Mouse (Mus musculus): ENCODE data around the gene Pde8b.

Gene Pde8b

GRCm38 (mm10) chr13:95073445-95074172, 176.5 kb downstream of the Pde8b start:
- DNase-seq: no peak

- no peak for DNase-seq
These were observed 179.9 kb downstream of the Pde8b start for GRCm38 (mm10) chr13:95070268-95070667.

GRCm38 (mm10) chr13:95067854-95068253, 182.3 kb downstream of the Pde8b start:
- DNase-seq: peak; percentile 62

GRCm38 (mm10) chr13:95063390-95064017, 186.6 kb downstream of the Pde8b start:
- no peak for DNase-seq

GRCm38 (mm10) chr13:95058885-95059284, 191.3 kb downstream of the Pde8b start:
- DNase-seq: peak; percentile 19

- no peak for DNase-seq
These were observed 193.4 kb downstream of the Pde8b start for GRCm38 (mm10) chr13:95056501-95057280.

GRCm38 (mm10) chr13:95055742-95056388, 194.3 kb downstream of the Pde8b start:
- DNase-seq: no peak

- DNase-seq: no peak
These were observed 197.7 kb downstream of the Pde8b start for GRCm38 (mm10) chr13:95052421-95052820.

GRCm38 (mm10) chr13:95050398-95050797, 199.7 kb downstream of the Pde8b start:
- DNase-seq: no peak

GRCm38 (mm10) chr13:95044108-95044507, 206.0 kb downstream of the Pde8b start:
- no peak for DNase-seq

GRCm38 (mm10) chr13:95040140-95040738, 209.9 kb downstream of the Pde8b start:
- no peak for DNase-seq

- DNase-seq: no peak
These were observed 211.9 kb downstream of the Pde8b start for GRCm38 (mm10) chr13:95038200-95038599.

- no peak for DNase-seq
These were observed 215.4 kb downstream of the Pde8b start for GRCm38 (mm10) chr13:95034715-95035114.

GRCm38 (mm10) chr13:95034094-95034493, 216.0 kb downstream of the Pde8b start:
- no peak for DNase-seq

GRCm38 (mm10) chr13:95032973-95033372, 217.2 kb downstream of the Pde8b start:
- DNase-seq: no peak

- DNase-seq: no peak
These were observed 217.9 kb downstream of the Pde8b start for GRCm38 (mm10) chr13:95032127-95032831.

GRCm38 (mm10) chr13:95030828-95031227, 219.3 kb downstream of the Pde8b start:
- DNase-seq: no peak

GRCm38 (mm10) chr13:95020216-95020615, 229.9 kb downstream of the Pde8b start:
- no peak for DNase-seq

GRCm38 (mm10) chr13:95019345-95019744, 230.8 kb downstream of the Pde8b start:
- no peak for DNase-seq

- peak; percentile 79 for DNase-seq
These were observed 232.2 kb downstream of the Pde8b start for GRCm38 (mm10) chr13:95017916-95018315.

- no peak for DNase-seq
These were observed 232.9 kb downstream of the Pde8b start for GRCm38 (mm10) chr13:95017278-95017677.
